Mouse (Mus musculus): ENCODE measurements around the gene Adipoq. TPM values are rescaled to one million over a fixed set of nuclear protein-coding genes. Genes with fewer than 3 reads are reported as not detected.

Adipoq gene
- total RNA-seq, 2 experiments from 2014 or later, result 0.87 to 8.6 TPM

DNA sequence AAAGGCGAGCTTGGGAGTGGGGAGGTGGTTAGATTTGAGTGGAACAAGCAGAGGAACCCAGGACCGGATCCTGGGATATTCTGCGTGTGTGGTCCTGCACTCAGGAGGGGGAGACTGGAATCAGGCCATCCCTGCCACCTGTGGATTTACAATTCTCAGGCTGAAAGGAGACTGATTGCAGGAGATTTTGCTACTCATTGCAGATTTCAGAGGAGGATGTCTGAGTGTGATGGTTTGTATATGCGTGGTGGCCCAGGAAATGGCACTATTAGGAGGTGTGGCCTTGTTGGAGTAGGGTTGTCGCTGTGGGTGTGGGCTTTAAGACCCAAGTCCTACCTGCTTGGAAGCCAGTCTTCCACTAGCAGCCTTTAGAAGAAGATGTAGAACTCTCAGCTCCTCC, 7.9 kb downstream of the Adipoq start:
- no peak for TF ChIP-seq CTCF (IDR thresholded peaks at IDR 0.05)
- intact Hi-C loops (cut with DNase I), result loop anchor here (5.0 kb wide), 1 partner anchor 68 kb away; the partner anchor contains the start of gene St6gal1
- DNase-seq, result no peak
- Histone ChIP-seq H3K27ac (no peak overlapping the region), H3K4me3 (no peak overlapping the region)

DNA sequence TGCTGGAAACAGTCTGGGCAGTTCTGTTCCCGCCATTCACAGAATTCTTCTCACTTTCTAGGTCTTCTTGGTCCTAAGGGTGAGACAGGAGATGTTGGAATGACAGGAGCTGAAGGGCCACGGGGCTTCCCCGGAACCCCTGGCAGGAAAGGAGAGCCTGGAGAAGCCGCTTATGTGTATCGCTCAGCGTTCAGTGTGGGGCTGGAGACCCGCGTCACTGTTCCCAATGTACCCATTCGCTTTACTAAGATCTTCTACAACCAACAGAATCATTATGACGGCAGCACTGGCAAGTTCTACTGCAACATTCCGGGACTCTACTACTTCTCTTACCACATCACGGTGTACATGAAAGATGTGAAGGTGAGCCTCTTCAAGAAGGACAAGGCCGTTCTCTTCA, 10.7 kb downstream of the Adipoq start:
- no peak for DNase-seq
- intact Hi-C loops (cut with DNase I), result no loop called here
- no peak overlapping the region for H3K27ac ChIP-seq
- H3K4me3 ChIP-seq, result no peak overlapping the region
- no peak for TF ChIP-seq CTCF (IDR thresholded peaks at IDR 0.05)

DNA sequence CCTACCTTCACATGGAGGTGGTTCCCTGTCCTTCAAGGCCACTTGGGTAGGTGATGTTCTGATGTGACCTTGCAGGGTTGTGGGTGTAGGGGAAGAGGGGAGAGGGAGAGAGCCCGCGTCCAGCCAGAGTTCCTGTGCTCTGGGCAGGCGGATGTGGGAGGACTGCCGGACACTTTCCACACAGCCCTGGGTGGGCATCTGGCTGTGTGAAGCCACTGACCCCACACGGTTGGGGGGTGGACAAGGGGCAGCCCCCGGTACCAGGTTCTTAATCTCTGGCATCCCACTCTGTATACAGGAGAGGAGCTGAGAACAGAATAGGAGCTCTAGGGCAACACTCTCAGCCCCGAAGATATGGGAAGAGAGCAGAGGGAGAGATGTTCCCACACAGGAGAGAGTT, 12.0 kb downstream of the Adipoq start:
- no peak for DNase-seq
- intact Hi-C loops (cut with DNase I), result no loop called here
- no peak overlapping the region for H3K4me3 ChIP-seq
- H3K27ac ChIP-seq, result no peak overlapping the region
- TF ChIP-seq CTCF (IDR thresholded peaks at IDR 0.05), result no peak

DNA sequence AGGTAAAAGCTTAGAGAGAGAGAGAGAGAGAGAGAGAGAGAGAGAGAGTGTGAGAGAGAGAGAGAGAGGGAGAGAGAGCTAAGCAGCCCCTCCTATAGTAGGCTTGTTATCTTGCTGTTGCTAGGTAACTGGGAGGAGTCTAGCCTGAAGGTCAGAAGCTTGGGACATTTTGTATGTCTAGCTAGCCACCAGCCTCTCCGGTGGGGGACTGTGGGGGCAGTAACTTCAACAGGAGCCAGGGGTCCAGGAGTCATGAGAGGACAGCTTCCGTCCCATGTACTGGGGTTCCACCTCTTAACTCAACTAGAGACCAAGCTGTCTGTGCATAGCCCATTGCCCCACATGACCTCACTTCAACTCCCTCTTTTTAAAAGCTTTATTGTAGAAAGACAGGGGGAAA, 12.6 kb downstream of the Adipoq start:
- intact Hi-C loops (cut with DNase I), result no loop called here
- no peak overlapping the region for H3K4me3 ChIP-seq
- no peak for DNase-seq
- H3K27ac ChIP-seq, result no peak overlapping the region
- TF ChIP-seq CTCF (IDR thresholded peaks at IDR 0.05), result no peak

DNA sequence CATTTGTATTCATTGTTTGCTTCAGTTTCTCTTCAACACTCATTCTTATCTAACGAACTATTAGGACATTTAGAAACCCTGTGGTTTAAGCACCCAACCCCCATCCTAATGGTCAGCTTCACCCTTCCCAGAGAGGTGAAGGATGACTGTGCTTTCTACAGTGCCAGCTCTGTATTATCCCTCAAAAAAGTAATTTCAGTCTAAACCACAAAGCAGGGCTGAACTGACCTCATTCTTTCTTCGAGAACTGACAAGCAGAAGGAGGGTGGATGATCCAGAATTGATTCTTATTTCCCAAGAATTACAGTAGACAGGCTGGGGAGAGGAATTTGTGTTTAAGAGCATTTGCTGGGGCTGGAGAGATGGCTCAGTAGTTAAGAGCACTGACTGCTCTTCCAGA, 13.4 kb downstream of the Adipoq start:
- TF ChIP-seq CTCF (IDR thresholded peaks at IDR 0.05), result no peak
- Histone ChIP-seq H3K4me3 (no peak overlapping the region), H3K27ac (no peak overlapping the region)
- no peak for DNase-seq
- intact Hi-C loops (cut with DNase I), result no loop called here

DNA sequence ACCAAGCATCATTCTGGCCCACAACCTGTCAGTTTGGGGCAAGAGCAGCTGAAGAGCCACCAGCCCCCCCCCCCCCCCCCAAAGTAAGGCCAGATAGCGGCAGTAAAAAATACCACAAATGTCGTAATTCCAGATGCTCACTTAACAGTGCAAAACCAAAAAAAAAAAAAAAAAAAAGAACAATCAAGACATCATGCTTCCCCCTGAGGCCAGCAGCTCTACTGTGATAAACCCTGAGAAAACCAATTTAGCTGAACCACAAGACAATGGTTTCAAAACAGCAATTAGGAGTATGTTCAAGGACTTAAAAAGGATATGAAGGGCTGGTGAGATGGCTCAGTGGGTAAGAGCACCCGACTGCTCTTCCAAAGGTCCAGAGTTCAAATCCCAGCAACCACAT, 15.8 kb downstream of the Adipoq start:
- DNase-seq, result no peak
- TF ChIP-seq CTCF (IDR thresholded peaks at IDR 0.05), result no peak
- intact Hi-C loops (cut with DNase I), result no loop called here
- no peak overlapping the region for H3K27ac ChIP-seq
- H3K4me3 ChIP-seq, result no peak overlapping the region

DNA sequence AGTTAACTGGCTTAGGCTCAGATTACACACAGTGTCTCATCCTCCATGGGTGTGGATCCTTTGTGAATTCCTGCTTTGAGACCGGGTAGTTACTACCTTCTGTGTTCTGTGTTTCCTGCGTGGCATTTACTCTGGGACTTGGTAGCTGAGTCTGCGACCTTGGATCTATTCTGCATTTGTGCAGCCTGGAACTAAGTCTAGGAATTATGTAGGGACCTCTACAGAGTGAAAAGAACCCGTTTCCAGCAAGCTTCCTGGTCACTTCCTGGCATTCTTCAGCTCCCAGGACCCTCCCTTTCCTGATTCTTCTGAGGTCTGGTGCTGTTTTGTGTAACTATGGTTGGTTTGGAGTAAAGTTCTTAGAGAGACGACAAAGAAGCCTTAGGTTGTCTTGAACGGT, 18.1 kb downstream of the Adipoq start:
- TF ChIP-seq CTCF (IDR thresholded peaks at IDR 0.05), result no peak
- Histone ChIP-seq H3K4me3 (peak overlapping the region; percentile 58), H3K27ac (peak overlapping the region; percentile 86)
- intact Hi-C loops (cut with DNase I), result no loop called here
- no peak for DNase-seq

DNA sequence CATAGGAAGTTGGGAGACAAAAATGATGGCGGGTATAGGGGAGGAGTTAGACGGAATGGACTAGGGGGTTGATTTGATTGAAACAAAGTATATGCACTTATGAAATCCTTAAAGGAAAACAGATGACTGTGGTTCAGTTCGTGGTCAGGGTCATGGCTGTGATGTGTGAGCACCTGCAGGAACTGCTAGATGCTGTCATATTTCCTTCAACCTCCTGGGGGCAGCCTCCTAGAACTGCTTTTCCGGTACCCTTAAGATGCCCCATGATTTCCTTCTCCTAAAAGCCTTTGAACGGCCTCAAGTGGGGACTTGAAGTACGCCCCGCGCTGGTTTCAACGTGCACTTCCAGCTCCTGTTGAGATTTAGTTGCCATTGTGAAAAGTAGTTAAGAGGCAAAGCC, 19.1 kb downstream of the Adipoq start:
- peak overlapping the region; percentile 58 for H3K4me3 ChIP-seq
- no peak for TF ChIP-seq CTCF (IDR thresholded peaks at IDR 0.05)
- intact Hi-C loops (cut with DNase I), result no loop called here

DNA sequence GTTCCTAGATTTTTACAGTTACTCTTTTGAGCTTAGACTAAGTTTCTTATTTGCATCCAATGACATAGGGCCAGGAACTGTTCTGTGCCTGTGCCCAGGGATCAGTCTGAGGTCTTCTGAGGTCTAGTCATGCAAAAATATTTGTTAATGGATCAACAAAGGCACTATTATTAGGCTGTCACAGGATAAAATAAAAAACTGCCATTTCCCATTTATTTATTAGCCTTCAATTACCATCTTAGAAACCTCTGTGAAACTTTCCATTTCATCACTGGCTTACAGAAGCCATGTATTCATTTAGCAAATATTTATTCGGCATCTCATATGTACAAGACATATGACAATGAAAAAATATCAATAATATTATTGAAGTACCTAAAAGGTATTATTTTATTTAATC, 20.3 kb downstream of the Adipoq start:
- no peak for TF ChIP-seq CTCF (IDR thresholded peaks at IDR 0.05)
- intact Hi-C loops (cut with DNase I), result no loop called here
- peak overlapping the region; percentile 71 for H3K27ac ChIP-seq
- DNase-seq, result no peak
- H3K4me3 ChIP-seq, result no peak overlapping the region

More for the DNA sequence above, 19.1 kb downstream of the Adipoq start:
- peak overlapping the region; percentile 86 for H3K27ac ChIP-seq
- no peak for DNase-seq

DNA sequence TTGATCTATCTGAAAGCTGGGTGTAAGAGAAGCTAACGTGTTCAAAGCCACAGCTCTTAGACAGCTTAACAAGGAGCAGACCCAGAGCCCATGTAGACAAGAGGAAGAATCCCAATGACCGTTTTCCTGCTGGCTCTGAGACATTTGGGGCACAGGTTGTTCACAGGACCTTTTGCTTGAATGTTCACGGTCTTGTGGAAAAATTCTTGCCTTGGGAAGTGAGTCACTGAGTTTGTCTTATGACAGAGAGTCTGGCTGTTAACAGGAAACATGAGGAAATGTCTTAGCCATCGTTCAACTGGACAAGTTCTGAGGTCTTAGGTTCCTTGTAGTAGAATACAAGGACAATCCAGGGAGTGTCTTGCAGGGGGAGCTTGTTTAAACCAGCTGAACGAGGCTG, 20.7 kb downstream of the Adipoq start:
- peak overlapping the region; percentile 71 for H3K27ac ChIP-seq
- no peak for DNase-seq
- no peak for TF ChIP-seq CTCF (IDR thresholded peaks at IDR 0.05)
- no peak overlapping the region for H3K4me3 ChIP-seq
- intact Hi-C loops (cut with DNase I), result no loop called here

DNA sequence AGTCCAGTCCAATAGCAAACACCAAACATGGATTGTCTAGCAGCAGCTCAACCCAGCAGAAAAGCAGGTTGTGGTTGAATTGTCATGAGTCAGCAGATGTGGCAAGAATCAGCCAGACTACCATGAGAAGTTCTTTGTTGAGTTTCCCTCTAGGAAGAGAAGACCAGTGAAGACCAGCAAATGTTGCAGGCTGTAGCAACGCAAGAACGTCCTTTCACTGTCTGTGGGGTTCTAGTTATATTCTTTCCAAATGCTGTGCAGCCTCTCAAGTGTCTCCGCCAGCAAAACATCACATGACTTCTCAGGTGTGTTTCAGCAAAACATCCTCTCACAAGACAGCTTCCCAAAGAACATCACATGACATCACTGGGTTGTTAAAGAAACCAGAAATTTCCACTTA, 24.5 kb downstream of the Adipoq start:
- no peak for DNase-seq
- Histone ChIP-seq H3K4me3 (no peak overlapping the region), H3K27ac (no peak overlapping the region)
- intact Hi-C loops (cut with DNase I), result no loop called here
- no peak for TF ChIP-seq CTCF (IDR thresholded peaks at IDR 0.05)

DNA sequence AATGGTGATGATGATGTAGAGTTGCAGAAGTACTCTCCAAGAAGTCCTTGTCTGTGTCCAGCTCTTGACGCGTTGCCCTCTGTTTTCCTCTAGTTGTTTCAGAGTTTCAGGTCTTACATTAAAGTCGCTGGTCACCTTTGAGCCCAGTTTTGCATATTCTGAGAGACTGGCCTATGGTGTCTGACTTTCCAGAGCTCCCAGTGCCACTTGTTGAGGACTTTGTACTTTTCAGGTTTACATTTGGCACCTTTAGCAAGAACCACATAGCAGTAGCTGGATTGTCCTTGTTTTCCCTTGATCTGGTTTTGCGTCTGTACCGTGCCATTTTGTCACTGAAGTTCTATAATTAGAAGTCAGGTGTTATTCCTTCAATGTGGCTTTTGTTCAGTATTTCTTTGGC, 27.6 kb downstream of the Adipoq start:
- TF ChIP-seq CTCF (IDR thresholded peaks at IDR 0.05), result no peak
- Histone ChIP-seq H3K4me3 (no peak overlapping the region), H3K27ac (no peak overlapping the region)
- intact Hi-C loops (cut with DNase I), result no loop called here
- no peak for DNase-seq

DNA sequence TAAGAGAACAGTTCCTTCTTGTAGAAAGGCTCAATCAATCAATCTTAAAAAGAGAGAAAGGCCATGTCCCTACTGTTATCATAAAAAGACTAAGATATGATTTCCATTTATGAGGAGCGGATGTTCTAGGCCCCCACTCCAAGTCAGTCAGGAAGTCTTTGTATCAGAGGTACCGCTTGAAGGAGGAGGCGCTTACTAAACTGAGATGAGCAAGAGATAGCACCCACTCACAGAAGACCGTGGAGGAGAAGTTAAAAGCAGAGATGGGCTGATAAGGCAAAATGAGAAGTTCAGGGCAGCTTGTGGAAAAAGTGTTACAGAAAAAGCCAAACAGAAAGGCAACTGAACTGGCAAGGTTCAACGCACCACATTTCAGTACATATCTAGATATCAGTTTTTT, 28.5 kb downstream of the Adipoq start:
- no peak overlapping the region for H3K27ac ChIP-seq
- no peak overlapping the region for H3K4me3 ChIP-seq
- intact Hi-C loops (cut with DNase I), result no loop called here
- no peak for TF ChIP-seq CTCF (IDR thresholded peaks at IDR 0.05)
- no peak for DNase-seq

DNA sequence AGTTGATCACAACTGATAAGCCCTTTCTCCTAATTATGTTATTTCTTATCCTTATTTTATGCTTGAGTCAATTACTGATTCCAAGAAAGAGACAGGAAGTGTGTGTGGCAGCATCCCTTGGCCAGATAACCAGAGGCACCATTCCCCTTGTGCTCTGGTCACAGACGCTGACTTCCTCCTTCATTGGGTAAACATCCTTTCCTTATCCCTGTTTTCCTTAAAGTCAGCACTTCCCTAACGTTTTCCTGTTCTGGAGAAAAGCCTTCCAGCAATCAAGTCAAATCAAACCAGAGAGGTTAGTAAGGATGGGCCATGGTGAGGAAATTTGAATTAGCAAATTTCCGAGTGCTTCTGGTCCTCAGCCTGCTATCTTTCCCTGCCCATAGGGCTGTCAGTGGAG, 29.6 kb downstream of the Adipoq start:
- intact Hi-C loops (cut with DNase I), result no loop called here
- Histone ChIP-seq H3K4me3 (no peak overlapping the region), H3K27ac (no peak overlapping the region)
- TF ChIP-seq CTCF (IDR thresholded peaks at IDR 0.05), result no peak
- DNase-seq, result no peak

DNA sequence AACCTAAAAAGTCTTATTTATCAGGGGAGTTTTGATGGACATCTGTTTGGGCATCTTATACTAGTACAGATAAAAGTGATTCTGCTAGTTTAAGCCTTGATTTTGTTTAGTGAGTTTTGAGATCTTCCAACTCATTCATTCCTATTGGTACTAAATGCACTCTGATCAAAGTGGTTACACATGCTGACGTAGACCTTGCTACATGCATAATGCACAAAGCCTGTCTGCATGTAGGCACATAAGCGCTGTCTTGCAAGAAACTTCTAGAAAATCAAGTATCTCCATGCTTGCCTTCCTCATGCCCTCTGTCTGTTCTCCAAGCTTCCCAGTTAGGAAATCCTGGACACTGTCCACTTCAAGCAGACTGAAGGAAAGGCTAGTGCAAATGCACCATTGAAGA, 31.5 kb downstream of the Adipoq start:
- intact Hi-C loops (cut with DNase I), result no loop called here
- TF ChIP-seq CTCF (IDR thresholded peaks at IDR 0.05), result no peak
- Histone ChIP-seq H3K4me3 (no peak overlapping the region), H3K27ac (no peak overlapping the region)
- DNase-seq, result no peak
